Mouse (Mus musculus) CH12.LX (cell line): ENCODE data around the gene Klrd1.

Source experiments
- EP300 ChIP-seq: IDR thresholded peaks from 2 replicates; pipeline ENCODE4 v1.6.1; 2011; ENCODE audit warnings: low read length, improper control_type of control experiment
- MYC ChIP-seq: IDR thresholded peaks from 2 replicates; pipeline ENCODE4 v1.6.1; 2011; ENCODE audit warnings: low read depth, mild to moderate bottlenecking, improper control_type of control experiment, low read length
- ZNF384 ChIP-seq: IDR thresholded peaks from 2 replicates; pipeline ENCODE4 v1.6.1; 2012; ENCODE audit warnings: low read depth, low read length, improper control_type of control experiment, inconsistent platforms

DNA sequence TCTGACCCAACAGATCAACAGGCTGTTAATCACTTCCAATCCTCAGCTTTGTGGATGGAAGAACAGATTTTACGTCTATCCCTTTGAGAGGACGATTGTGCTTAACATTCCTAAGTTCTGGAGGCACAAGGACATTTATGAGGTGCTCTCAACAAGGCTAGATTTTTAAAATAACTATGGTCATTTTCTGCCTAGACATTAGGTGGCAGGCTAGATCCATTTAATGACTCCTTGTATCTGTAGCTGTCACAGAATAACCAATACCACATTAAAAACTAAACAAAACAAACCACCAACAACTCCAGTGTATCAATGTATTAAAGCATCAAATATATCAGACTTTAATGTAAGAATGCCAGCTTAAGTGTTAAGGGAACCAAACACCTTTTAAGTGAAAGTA, 16.3 kb upstream of the Klrd1 start:
- TF ChIP-seq MYC (no peak), ZNF384 (no peak), EP300 (no peak)
